Mouse (Mus musculus) stomach, postnatal 0 days (tissue): ENCODE results near the gene Prkcb.

Source experiments
- CTCF ChIP-seq: IDR thresholded peaks from 2 replicates; pipeline ENCODE4 v1.5.1; 2016; ENCODE audit warnings: antibody characterized with exemption, low read depth, mild to moderate bottlenecking, moderate library complexity
- EP300 ChIP-seq: optimal IDR thresholded peaks from 2 replicates; pipeline ENCODE3; 2016; ENCODE audit warnings: antibody characterized with exemption

DNA sequence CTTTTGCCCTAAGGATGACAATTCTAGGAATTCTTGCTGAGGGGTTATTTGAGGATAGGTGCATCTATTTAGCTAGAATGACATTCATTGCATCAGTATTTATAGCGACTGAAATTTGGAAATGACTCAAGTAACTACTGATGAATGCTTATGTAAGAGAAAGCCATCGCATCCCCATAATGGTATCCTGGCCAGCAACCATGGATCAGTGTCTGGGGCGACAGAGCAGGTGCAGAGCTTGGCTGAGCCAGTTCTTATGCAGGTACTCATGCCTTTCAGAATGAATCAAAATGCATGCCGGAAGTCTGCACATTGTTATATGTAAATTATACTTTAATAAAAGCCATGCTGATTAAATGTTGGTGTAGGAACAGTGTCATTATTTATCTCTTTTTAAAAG is 143.8 kb downstream of the Prkcb start:
- no peak for TF ChIP-seq CTCF
- TF ChIP-seq EP300 = no peak
